Mouse (Mus musculus): ENCODE measurements around the gene Gm4756. TPM values are rescaled to one million over a fixed set of nuclear protein-coding genes. Genes with fewer than 3 reads are reported as not detected.

The Gm4756 gene
- total RNA-seq, 2 experiments from 2014 or later = not detected

Other genes starting within 250 kb of the Gm4756 start
- gene Rtn1, start 240.6 kb downstream of the Gm4756 start, total RNA-seq (2021) = 1 to 10 TPM; 7.3 to 9.7 TPM
- gene Lrrc9, start 207.8 kb downstream of the Gm4756 start, total RNA-seq (2021) = 1 to 10 TPM; 1.0 to 1.2 TPM
- 1 to 10 TPM; 4.0 to 4.1 TPM for gene Pcnx4, start 113.3 kb downstream of the Gm4756 start, total RNA-seq (2021)
- 100 to 1,000 TPM in 1 of 2 experiments, 10 to 100 TPM in 1; 79.2 to 105 TPM for gene Dhrs7, start 15.2 kb upstream of the Gm4756 start, total RNA-seq (2021)
- gene Ppm1a, start 107.8 kb upstream of the Gm4756 start, total RNA-seq (2021) = 100 to 1,000 TPM; 212 to 232 TPM